Mouse (Mus musculus) MEL (cell line): ENCODE results near the gene Mfsd4a. TPM values are rescaled to one million over a fixed set of nuclear protein-coding genes. Genes with fewer than 3 reads are reported as not detected.

Experiments
- DNase-seq: peaks from one replicate; pipeline ENCODE4 v3.0.0; 2011; ENCODE audit warnings: low read depth, low spot score
- H3K27ac ChIP-seq: 2 replicates; pipeline ENCODE4 v1.5.1; 2012; ENCODE audit warnings: low read depth, mild to moderate bottlenecking, control low read depth, low read length, moderate library complexity; ENCODE audit not compliant: control insufficient read depth
- H3K27me3 ChIP-seq, 2 experiments: fragments of 150-350 bp in 1 of 2; sonication (generic) in 1 of 2; 2 replicates each; pipeline ENCODE4 v1.6.1; 2012; ENCODE audit warnings: low read length in 2 of 2, mild to moderate bottlenecking in 2 of 2, improper control_type of control experiment in 1 of 2, moderate library complexity in 1 of 2; ENCODE audit not compliant: insufficient read depth in 2 of 2, control insufficient read depth in 1 of 2
- H3K36me3 ChIP-seq, 2 experiments: 2 replicates each; pipeline ENCODE4 v1.6.1; 2012 to 2014; ENCODE audit warnings: low read length in 2 of 2, improper control_type of control experiment in 1 of 2, inconsistent platforms in 1 of 2, mild to moderate bottlenecking in 1 of 2; ENCODE audit not compliant: insufficient read depth in 2 of 2, control insufficient read depth in 1 of 2
- H3K4me1 ChIP-seq, 2 experiments: fragments of 150-350 bp in 1 of 2; sonication (generic) in 1 of 2; 2 replicates each; pipeline ENCODE4 v1.6.1; 2012; ENCODE audit warnings: low read length in 2 of 2, improper control_type of control experiment in 1 of 2, mild to moderate bottlenecking in 1 of 2; ENCODE audit not compliant: insufficient read depth in 2 of 2, control insufficient read depth in 1 of 2
- H3K4me3 ChIP-seq, 2 experiments: fragments of 150-350 bp in 1 of 2; sonication (generic) in 1 of 2; 2 replicates each; pipeline ENCODE4 v1.5.1; 2012; ENCODE audit warnings: low read depth in 2 of 2, low read length in 2 of 2, mild to moderate bottlenecking in 2 of 2, moderate library complexity in 2 of 2, control low read depth in 1 of 2, improper control_type of control experiment in 1 of 2; ENCODE audit not compliant: control insufficient read depth in 1 of 2, insufficient read depth in 1 of 2
- H3K79me2 ChIP-seq: 2 replicates; pipeline ENCODE4 v1.6.1; 2012; ENCODE audit warnings: mild to moderate bottlenecking, low read length, moderate library complexity; ENCODE audit not compliant: control insufficient read depth, poor library complexity, insufficient read depth
- H3K9ac ChIP-seq: 2 replicates; pipeline ENCODE4 v1.6.1; 2012; ENCODE audit warnings: low read depth, mild to moderate bottlenecking, control low read depth, low read length, moderate library complexity; ENCODE audit not compliant: control insufficient read depth, poor library complexity, severe bottlenecking
- H3K9me3 ChIP-seq: fragments of 150-350 bp; sonication (generic); replicated peaks from 2 replicates; pipeline ENCODE4 v1.6.1; 2012; ENCODE audit warnings: mild to moderate bottlenecking, low read length, improper control_type of control experiment, moderate library complexity; ENCODE audit not compliant: insufficient read depth
- BHLHE40 ChIP-seq: IDR thresholded peaks from 2 replicates; pipeline ENCODE4 v1.6.1; 2012; ENCODE audit warnings: low read depth, mild to moderate bottlenecking, inconsistent platforms, low read length, improper control_type of control experiment, borderline replicate concordance
- CHD1 ChIP-seq: IDR thresholded peaks from 2 replicates; pipeline ENCODE4 v1.6.1; 2012; ENCODE audit warnings: low read depth, mild to moderate bottlenecking, inconsistent platforms, low read length, improper control_type of control experiment
- CHD2 ChIP-seq: IDR thresholded peaks from 2 replicates; pipeline ENCODE4 v1.6.1; 2011; ENCODE audit warnings: low read length, improper control_type of control experiment
- CTCF ChIP-seq, 3 experiments: IDR thresholded peaks in 2 of 3; conservative IDR thresholded peaks in 1 of 3; 2 replicates each; pipeline ENCODE4 v1.5.1; 2011 to 2012; ENCODE audit warnings: low read length in 3 of 3, low read depth in 2 of 3, mild to moderate bottlenecking in 2 of 3, improper control_type of control experiment in 1 of 3, inconsistent platforms in 1 of 3, mixed read lengths in 1 of 3, moderate library complexity in 1 of 3; ENCODE audit not compliant: control insufficient read depth in 1 of 3, insufficient read depth in 1 of 3, poor library complexity in 1 of 3, severe bottlenecking in 1 of 3
- E2F4 ChIP-seq: IDR thresholded peaks from 2 replicates; pipeline ENCODE4 v1.6.1; 2011; ENCODE audit warnings: low read depth, low read length, improper control_type of control experiment, borderline replicate concordance
- ELF1 ChIP-seq: IDR thresholded peaks from 2 replicates; pipeline ENCODE4 v1.6.1; 2014; ENCODE audit warnings: low read depth, mild to moderate bottlenecking, inconsistent platforms, low read length, improper control_type of control experiment, moderate library complexity
- EP300 ChIP-seq, 2 experiments: IDR thresholded peaks; 2 replicates each; pipeline ENCODE4 v1.6.1; 2011; ENCODE audit warnings: improper control_type of control experiment in 2 of 2, low read length in 2 of 2, low read depth in 1 of 2, mild to moderate bottlenecking in 1 of 2
- ETS1 ChIP-seq: IDR thresholded peaks from 2 replicates; pipeline ENCODE4 v1.6.1; 2012; ENCODE audit warnings: low read depth, mild to moderate bottlenecking, inconsistent platforms, low read length, improper control_type of control experiment, moderate library complexity
- GABPA ChIP-seq: IDR thresholded peaks from 2 replicates; pipeline ENCODE4 v1.6.1; 2012; ENCODE audit warnings: low read depth, mild to moderate bottlenecking, inconsistent platforms, low read length, improper control_type of control experiment, moderate library complexity
- GATA1 ChIP-seq: IDR thresholded peaks from 2 replicates; pipeline ENCODE4 v1.6.1; 2011; ENCODE audit warnings: low read depth, low read length, improper control_type of control experiment
- HCFC1 ChIP-seq: IDR thresholded peaks from 2 replicates; pipeline ENCODE4 v1.6.1; 2012; ENCODE audit warnings: low read depth, mild to moderate bottlenecking, inconsistent platforms, low read length, improper control_type of control experiment, moderate library complexity
- JUND ChIP-seq: IDR thresholded peaks from 2 replicates; pipeline ENCODE4 v1.6.1; 2011; ENCODE audit warnings: low read depth, mild to moderate bottlenecking, improper control_type of control experiment, low read length
- KAT2A ChIP-seq: conservative IDR thresholded peaks from 2 replicates; pipeline ENCODE4 v1.6.1; 2012; ENCODE audit warnings: low read depth, low read length, improper control_type of control experiment, inconsistent platforms
- MAFK ChIP-seq: IDR thresholded peaks from 2 replicates; pipeline ENCODE4 v1.6.1; 2011; ENCODE audit warnings: low read depth, mild to moderate bottlenecking, low read length, improper control_type of control experiment, borderline replicate concordance
- MAX ChIP-seq: IDR thresholded peaks from 2 replicates; pipeline ENCODE4 v1.6.1; 2011; ENCODE audit warnings: low read length, improper control_type of control experiment
- MAZ ChIP-seq: IDR thresholded peaks from 2 replicates; pipeline ENCODE4 v1.6.1; 2012; ENCODE audit warnings: low read depth, mild to moderate bottlenecking, inconsistent platforms, low read length, improper control_type of control experiment
- MEF2A ChIP-seq: IDR thresholded peaks from 2 replicates; pipeline ENCODE4 v1.6.1; 2014; ENCODE audit warnings: low read depth, mild to moderate bottlenecking, inconsistent platforms, low read length, improper control_type of control experiment; ENCODE audit not compliant: poor library complexity, insufficient replicate concordance, severe bottlenecking; ENCODE audit errors: extremely low read depth
- MYB ChIP-seq: IDR thresholded peaks from 2 replicates; pipeline ENCODE4 v1.6.1; 2011; ENCODE audit warnings: mild to moderate bottlenecking, low read depth, low read length, improper control_type of control experiment
- MYC ChIP-seq: IDR thresholded peaks from 2 replicates; pipeline ENCODE4 v1.6.1; 2011; ENCODE audit warnings: low read depth, mild to moderate bottlenecking, low read length, improper control_type of control experiment, moderate library complexity
- NRF1 ChIP-seq: IDR thresholded peaks from 2 replicates; pipeline ENCODE4 v1.6.1; 2014; ENCODE audit warnings: low read depth, mild to moderate bottlenecking, inconsistent platforms, low read length, improper control_type of control experiment, moderate library complexity; ENCODE audit not compliant: poor library complexity, insufficient read depth, severe bottlenecking
- POLR2A ChIP-seq, 2 experiments: IDR thresholded peaks; 2 replicates each; pipeline ENCODE4 v1.6.1; 2011 to 2012; ENCODE audit warnings: low read length in 2 of 2, mild to moderate bottlenecking in 2 of 2, control low read depth in 1 of 2, improper control_type of control experiment in 1 of 2, low read depth in 1 of 2, moderate library complexity in 1 of 2; ENCODE audit not compliant: control insufficient read depth in 1 of 2, insufficient read depth in 1 of 2, poor library complexity in 1 of 2
- POLR2AphosphoS5 ChIP-seq: IDR thresholded peaks from 2 replicates; pipeline ENCODE4 v1.6.1; 2012; ENCODE audit warnings: low read depth, borderline replicate concordance, mild to moderate bottlenecking, inconsistent platforms, low read length, moderate library complexity, mixed read lengths
- RAD21 ChIP-seq: IDR thresholded peaks from 2 replicates; pipeline ENCODE4 v1.6.1; 2011; ENCODE audit warnings: mild to moderate bottlenecking, low read depth, low read length, improper control_type of control experiment
- RCOR1 ChIP-seq: IDR thresholded peaks from 2 replicates; pipeline ENCODE4 v1.6.1; 2012; ENCODE audit warnings: low read depth, mild to moderate bottlenecking, inconsistent platforms, low read length, improper control_type of control experiment
- SIN3A ChIP-seq: IDR thresholded peaks from 2 replicates; pipeline ENCODE4 v1.6.1; 2012; ENCODE audit warnings: low read length, improper control_type of control experiment, inconsistent platforms
- SMC3 ChIP-seq: IDR thresholded peaks from 2 replicates; pipeline ENCODE4 v1.6.1; 2011; ENCODE audit warnings: low read depth, low read length, improper control_type of control experiment
- TAL1 ChIP-seq: IDR thresholded peaks from 2 replicates; pipeline ENCODE4 v1.6.1; 2012; ENCODE audit warnings: mild to moderate bottlenecking, inconsistent platforms, low read length, moderate library complexity, mixed read lengths
- TBP ChIP-seq: IDR thresholded peaks from 2 replicates; pipeline ENCODE4 v1.8.0; 2011; ENCODE audit warnings: low read depth, low read length, improper control_type of control experiment
- TCF12 ChIP-seq: IDR thresholded peaks from 2 replicates; pipeline ENCODE4 v1.6.1; 2014; ENCODE audit warnings: low read depth, mild to moderate bottlenecking, inconsistent platforms, low read length, improper control_type of control experiment, moderate library complexity
- UBTF ChIP-seq: IDR thresholded peaks from 2 replicates; pipeline ENCODE4 v1.6.1; 2012; ENCODE audit warnings: low read depth, mild to moderate bottlenecking, inconsistent platforms, low read length, improper control_type of control experiment, moderate library complexity, borderline replicate concordance; ENCODE audit not compliant: insufficient read depth
- USF1 ChIP-seq: IDR thresholded peaks from 2 replicates; pipeline ENCODE4 v1.6.1; 2014; ENCODE audit warnings: low read depth, mild to moderate bottlenecking, inconsistent platforms, low read length, improper control_type of control experiment, moderate library complexity
- USF2 ChIP-seq, 2 experiments: IDR thresholded peaks; 2 replicates each; pipeline ENCODE4 v1.6.1; 2011 to 2012; ENCODE audit warnings: improper control_type of control experiment in 2 of 2, low read length in 2 of 2, borderline replicate concordance in 1 of 2, inconsistent platforms in 1 of 2, low read depth in 1 of 2, mild to moderate bottlenecking in 1 of 2; ENCODE audit not compliant: insufficient read depth in 1 of 2
- ZKSCAN1 ChIP-seq: IDR thresholded peaks from 2 replicates; pipeline ENCODE4 v1.6.1; 2012; ENCODE audit warnings: low read depth, mild to moderate bottlenecking, inconsistent platforms, low read length, improper control_type of control experiment, moderate library complexity
- ZMIZ1 ChIP-seq: IDR thresholded peaks from 2 replicates; pipeline ENCODE4 v1.6.1; 2012; ENCODE audit warnings: low read depth, mild to moderate bottlenecking, inconsistent platforms, low read length, improper control_type of control experiment, moderate library complexity
- ZNF384 ChIP-seq: IDR thresholded peaks from 2 replicates; pipeline ENCODE4 v1.6.1; 2012; ENCODE audit warnings: low read depth, mild to moderate bottlenecking, inconsistent platforms, low read length, improper control_type of control experiment
- polyA plus RNA-seq, 2 experiments: library from polyadenylated mRNA; stranded (reverse) in 1 of 2; unstranded in 1 of 2; fragments of >175 nt in 1 of 2; fragments of >200 nt in 1 of 2; gene quantifications; 2 replicates each; pipeline versions ENCODE4 v1.2.1 to v1.2.4; 2012; ENCODE audit warnings: low replicate concordance in 2 of 2, low read depth in 1 of 2; ENCODE audit not compliant: insufficient read length in 2 of 2, insufficient read depth in 1 of 2, missing spikeins in 1 of 2
- total RNA-seq: library from RNA; depleted of rRNA; stranded (reverse); fragments of 300-350 nt; gene quantifications from 2 replicates; pipeline ENCODE4 v1.2.3, GENCODE M21; 2012

Gene Mfsd4a
- total and polyA plus RNA-seq, 3 experiments: 3.6 to 15.5 TPM; not detected in 1

- TF ChIP-seq MYC (no peak), NRF1 (no peak)
Observed at GRCm38 (mm10) chr1:132001880-132002330, 66.0 kb downstream of the Mfsd4a start (continued).

GRCm38 (mm10) chr1:132000506-132000905, 67.4 kb downstream of the Mfsd4a start:
- Histone ChIP-seq H3K36me3 (peaks cover 0 to 35% of the 10 kb centered on the region in 2 experiments; a peak in 2 of 4 replicates), H3K9me3 (no peaks in the 10 kb centered on the region)
- peak; percentile 69 for DNase-seq
- TF ChIP-seq USF2 (IDR thresholded peaks at IDR 0.05; ENCODE audit: borderline replicate concordance in 1 of 2, insufficient read depth in 1 of 2, low read depth in 1 of 2, low read length in 2 of 2) (no peak), MYB (no peak), HCFC1 (no peak), TBP (no peak), CTCF (IDR thresholded peaks at IDR 0.05 in 2 of 3, conservative IDR thresholded peaks at IDR 0.05 in 1 of 3; ENCODE audit: control insufficient read depth in 1 of 3, insufficient read depth in 1 of 3, low read depth in 2 of 3, low read length in 3 of 3, poor library complexity in 1 of 3, severe bottlenecking in 1 of 3) (peak; percentile 53 to 71 (median 69)), UBTF (no peak), NRF1 (no peak), ZKSCAN1 (no peak), JUND (0 out of 2 replicates have a peak, but pooled peaks have one; percentile 38), TCF12 (no peak), MYC (peak; percentile 89), SMC3 (peak; percentile 77), USF1 (no peak), MAX (peak; percentile 68; the same call in 1 of the 2 replicates), E2F4 (no peak), MAFK (no peak), TAL1 (no peak), MAZ (no peak), ZMIZ1 (no peak), CHD1 (no peak), BHLHE40 (no peak), POLR2AphosphoS5 (no peak), RAD21 (peak; percentile 63), ZNF384 (peak; percentile 97), SIN3A (no peak), MEF2A (no peak), KAT2A (no peak), GATA1 (no peak), ELF1 (no peak), ETS1 (no peak), GABPA (no peak), POLR2A (IDR thresholded peaks at IDR 0.05; ENCODE audit: control insufficient read depth in 1 of 2, insufficient read depth in 1 of 2, low read depth in 1 of 2, low read length in 2 of 2, poor library complexity in 1 of 2) (no peak), CHD2 (no peak), EP300 (IDR thresholded peaks at IDR 0.05; ENCODE audit: low read depth in 1 of 2, low read length in 2 of 2) (no peak), RCOR1 (no peak)

More at GRCm38 (mm10) chr1:132000506-132000905, 67.4 kb downstream of the Mfsd4a start:
- Histone ChIP-seq H3K79me2 (no peaks in the 10 kb centered on the region), H3K27me3 (no peaks in the 10 kb centered on the region), H3K4me3 (no peak overlapping the region), H3K4me1 (peaks cover 18 to 23% of the 10 kb centered on the region in 2 experiments), H3K9ac (no peak overlapping the region), H3K27ac (no peak overlapping the region)
